Mouse (Mus musculus): ENCODE measurements around the gene 4931406C07Rik.

DNA sequence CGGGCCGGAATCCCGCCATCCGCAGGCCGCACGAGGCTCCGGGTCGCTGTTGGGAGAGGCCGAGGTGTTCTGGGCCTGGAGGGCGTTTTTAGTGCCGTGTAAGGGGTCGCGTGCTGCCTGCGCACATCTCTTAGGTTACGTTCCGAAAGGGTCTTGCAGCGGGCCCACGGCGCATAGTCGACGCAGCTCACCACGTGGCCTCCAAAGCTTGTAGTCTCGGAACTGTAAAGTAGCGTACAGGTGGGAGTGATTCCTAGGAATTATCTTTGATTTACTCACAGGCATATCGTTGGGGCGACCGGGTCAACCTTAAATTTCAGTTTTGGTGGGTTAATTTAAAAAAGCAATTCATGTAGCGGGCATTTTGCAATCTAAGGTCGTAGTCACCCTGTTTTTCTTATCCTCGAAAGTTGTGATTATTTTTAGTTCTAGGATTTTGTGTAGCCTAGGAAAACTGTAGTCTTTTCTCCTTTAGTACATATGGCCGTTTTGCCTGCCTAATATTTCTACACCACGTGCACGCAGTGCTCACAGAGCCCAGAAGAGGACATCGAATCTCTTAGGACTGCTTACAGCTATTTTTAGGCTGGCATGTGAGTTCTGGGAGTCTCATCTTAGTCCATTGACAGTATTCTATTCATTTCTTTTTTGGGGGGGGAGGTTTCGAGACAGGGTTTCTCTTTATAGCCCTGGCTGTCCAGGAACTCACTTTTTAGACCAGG is at the start of gene 4931406C07Rik:
- TF ChIP-seq CTCF (IDR thresholded peaks at IDR 0.05; ENCODE audit: borderline replicate concordance, control insufficient read depth, extremely low read depth, insufficient read depth, low read length, poor library complexity) (no peak), POLR2A (IDR thresholded peaks at IDR 0.05; ENCODE audit: control insufficient read depth, extremely low read depth, insufficient read depth, low read length, poor library complexity) (no peak)
